Mouse (Mus musculus) ES-E14 (cell line): ENCODE results near the gene Ppm1l. TPM values are rescaled to one million over a fixed set of nuclear protein-coding genes. Genes with fewer than 3 reads are reported as not detected.

Experiments
- DNase-seq: peaks from one replicate; pipeline ENCODE4 v3.0.0-alpha.2; 2013; ENCODE audit warnings: low read depth, low spot score
- H3K27ac ChIP-seq: 2 replicates; pipeline ENCODE4 v1.5.1; 2012; ENCODE audit warnings: low read depth, mild to moderate bottlenecking, low read length, moderate library complexity, mixed read lengths; ENCODE audit not compliant: poor library complexity, insufficient read depth, severe bottlenecking
- H3K36me3 ChIP-seq: 2 replicates; pipeline ENCODE4 v1.6.1; 2012; ENCODE audit warnings: mild to moderate bottlenecking, low read length, moderate library complexity, mixed read lengths; ENCODE audit not compliant: control insufficient read depth, poor library complexity, insufficient read depth, severe bottlenecking
- H3K4me1 ChIP-seq, 2 experiments: fragments of 150-350 bp in 1 of 2; sonication (generic) in 1 of 2; 2 replicates each; pipeline ENCODE4 v1.6.1; 2012; ENCODE audit warnings: low read length in 2 of 2, mild to moderate bottlenecking in 1 of 2, mixed read lengths in 1 of 2; ENCODE audit not compliant: control insufficient read depth in 2 of 2, insufficient read depth in 2 of 2, poor library complexity in 1 of 2
- H3K4me3 ChIP-seq, 2 experiments: fragments of 150-350 bp in 1 of 2; sonication (generic) in 1 of 2; 2 replicates each; pipeline ENCODE4 v1.5.1; 2012; ENCODE audit warnings: low read length in 2 of 2, low read depth in 1 of 2, mild to moderate bottlenecking in 1 of 2, mixed read lengths in 1 of 2; ENCODE audit not compliant: insufficient read depth in 1 of 2, poor library complexity in 1 of 2, severe bottlenecking in 1 of 2
- H3K9ac ChIP-seq: 2 replicates; pipeline ENCODE4 v1.6.1; 2012; ENCODE audit warnings: low read depth, mild to moderate bottlenecking, low read length, mixed read lengths; ENCODE audit not compliant: poor library complexity, insufficient read depth, severe bottlenecking
- H3K9me3 ChIP-seq: fragments of 150-350 bp; sonication (generic); 2 replicates; pipeline ENCODE4 v1.6.1; 2012; ENCODE audit warnings: low read depth, mild to moderate bottlenecking, low read length; ENCODE audit not compliant: control insufficient read depth, insufficient read depth
- CHD2 ChIP-seq: IDR thresholded peaks from 2 replicates; pipeline ENCODE4 v1.6.1; 2014; ENCODE audit warnings: mild to moderate bottlenecking, low read depth, low read length, inconsistent platforms
- HCFC1 ChIP-seq: IDR thresholded peaks from 2 replicates; pipeline ENCODE4 v1.6.1; 2012; ENCODE audit warnings: low read length, inconsistent platforms, borderline replicate concordance; ENCODE audit not compliant: insufficient read depth
- MAFK ChIP-seq: IDR thresholded peaks from 2 replicates; pipeline ENCODE4 v1.6.1; 2014; ENCODE audit warnings: mild to moderate bottlenecking, low read depth, low read length, inconsistent platforms; ENCODE audit not compliant: insufficient read depth
- ZC3H11A ChIP-seq: IDR thresholded peaks from 2 replicates; pipeline ENCODE4 v1.6.1; 2012; ENCODE audit warnings: low read depth, mild to moderate bottlenecking, inconsistent platforms, low read length, borderline replicate concordance
- ZNF384 ChIP-seq: IDR thresholded peaks from 2 replicates; pipeline ENCODE4 v1.6.1; 2012; ENCODE audit warnings: low read depth, low read length, inconsistent platforms
- in situ Hi-C, 2 experiments: fragments of 600-800 bp; cut with MboI; formaldehyde crosslinking; loops; one replicate each; pipeline ENCODE4 v1.15.1; 2025; ENCODE audit warnings: low sequenced_read_pairs in 2 of 2, inconsistent platforms in 1 of 2; ENCODE audit not compliant: unreplicated experiment in 2 of 2
- total RNA-seq: library from RNA; depleted of rRNA; stranded (reverse); fragments of 300-350 nt; gene quantifications from 2 replicates; pipeline ENCODE4 v1.2.3, GENCODE M21; 2012

Ppm1l gene
- total RNA-seq, 1 experiment: 5.6 TPM

DNA sequence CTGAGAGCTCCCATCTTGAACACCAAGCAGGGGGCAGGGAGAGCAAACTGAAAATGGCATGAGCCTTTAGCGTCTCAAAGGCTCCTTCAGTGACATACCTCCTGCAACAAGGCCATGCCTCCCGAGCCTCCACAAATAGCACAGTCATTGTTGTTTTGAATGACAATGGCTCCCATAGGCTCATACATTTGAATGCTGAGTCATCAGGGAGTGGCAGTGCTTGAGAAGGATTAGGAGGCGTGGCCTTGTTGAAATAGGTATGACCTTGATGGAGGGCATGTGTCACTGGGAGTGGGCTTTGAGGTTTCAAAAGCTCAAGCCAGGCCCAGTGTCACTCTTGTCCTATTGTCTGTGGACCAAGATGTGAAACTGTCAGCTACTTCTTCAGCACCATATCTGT is 205.6 kb downstream of the Ppm1l start:
- no peaks in the 10 kb centered on the region; the same call in 1 of the 2 replicates for H3K36me3 ChIP-seq
- H3K4me1 ChIP-seq: no peaks in the 10 kb centered on the region
- no peak overlapping the region for H3K4me3 ChIP-seq
- no peak for TF ChIP-seq ZC3H11A
- TF ChIP-seq MAFK: peak; percentile 96
- no peak overlapping the region for H3K9ac ChIP-seq
- DNase-seq: peak; percentile 34
- in situ Hi-C loops: no loop called here
- no peaks in the 10 kb centered on the region; the same call in 1 of the 2 replicates for H3K9me3 ChIP-seq
- peak overlapping the region; percentile 83; the same call in 1 of the 2 replicates for H3K27ac ChIP-seq

DNA sequence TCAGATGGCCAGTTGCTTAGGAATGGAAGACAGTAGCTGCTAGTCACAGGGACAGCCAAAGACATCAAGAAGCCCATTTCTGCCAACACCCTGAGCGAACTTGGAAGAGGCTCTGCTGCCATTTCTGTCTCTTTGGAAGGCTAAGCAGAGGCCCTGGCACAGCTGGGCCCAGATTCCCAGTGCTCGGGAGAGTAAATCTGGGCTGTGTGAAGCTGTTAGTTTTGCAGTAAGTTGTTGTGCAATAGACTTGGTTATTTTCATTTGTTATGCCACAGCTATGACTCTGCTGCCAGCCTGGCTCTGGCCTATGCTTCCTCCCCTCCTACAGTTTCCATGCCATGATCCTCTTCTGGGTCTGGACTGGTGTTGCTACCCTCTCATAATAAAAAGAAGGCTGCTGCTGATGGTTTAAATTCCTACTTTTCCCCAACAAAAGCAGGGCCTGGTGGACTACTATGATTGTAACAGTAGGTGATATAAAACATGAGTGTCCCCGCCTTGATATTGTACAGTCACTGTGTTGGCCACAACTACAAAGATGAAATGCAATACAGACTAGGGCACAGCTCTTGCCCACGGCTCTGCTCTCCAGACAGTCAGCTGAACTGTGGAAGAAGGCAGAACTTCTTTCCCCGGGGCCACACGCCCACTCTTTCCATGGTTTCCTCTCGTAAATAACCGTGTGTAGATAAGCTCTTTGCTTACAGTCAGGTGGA is 207.9 kb downstream of the Ppm1l start:
- no peak overlapping the region for H3K27ac ChIP-seq
- no peaks in the 10 kb centered on the region; the same call in 1 of the 2 replicates for H3K36me3 ChIP-seq
- TF ChIP-seq ZC3H11A (no peak), CHD2 (no peak), MAFK (no peak), HCFC1 (no peak), ZNF384 (no peak)
- no peak overlapping the region for H3K4me3 ChIP-seq
- no peaks in the 10 kb centered on the region; the same call in 1 of the 2 replicates for H3K9me3 ChIP-seq
- no peak for DNase-seq
- no peak overlapping the region for H3K9ac ChIP-seq
- in situ Hi-C loops: no loop called here
- no peaks in the 10 kb centered on the region for H3K4me1 ChIP-seq

DNA sequence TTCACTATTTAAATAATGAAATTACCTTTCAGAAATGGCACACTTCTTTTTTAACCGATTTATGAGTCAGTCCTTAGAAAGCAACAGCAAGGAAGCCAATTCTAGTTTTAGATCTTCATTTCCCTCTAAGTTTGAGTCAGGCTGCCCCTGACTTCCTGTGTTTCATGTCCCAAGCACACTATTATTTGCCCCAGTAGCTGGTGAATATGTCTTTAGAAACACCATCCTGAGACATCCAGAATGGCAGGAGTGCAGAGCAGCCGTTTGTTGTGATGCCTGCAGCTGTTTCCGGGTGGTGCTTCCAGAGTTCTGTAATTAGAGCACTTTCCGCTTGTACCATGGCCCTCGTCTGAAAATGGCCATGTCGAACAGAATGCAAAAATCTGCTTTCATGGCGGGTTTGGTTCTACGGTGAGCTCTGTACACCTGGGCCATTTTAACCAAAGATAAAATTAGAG is 208.4 kb downstream of the Ppm1l start:
- no peak overlapping the region for H3K27ac ChIP-seq
- no peak for DNase-seq
- in situ Hi-C loops: no loop called here
- H3K9ac ChIP-seq: no peak overlapping the region
- H3K9me3 ChIP-seq: no peaks in the 10 kb centered on the region; the same call in 1 of the 2 replicates
- no peak overlapping the region for H3K4me3 ChIP-seq
- TF ChIP-seq CHD2: no peak
- no peak for TF ChIP-seq HCFC1
- no peak for TF ChIP-seq ZNF384
- no peak for TF ChIP-seq ZC3H11A
- no peak for TF ChIP-seq MAFK
- H3K36me3 ChIP-seq: no peaks in the 10 kb centered on the region; the same call in 1 of the 2 replicates
- no peaks in the 10 kb centered on the region for H3K4me1 ChIP-seq

- no peak overlapping the region for H3K27ac ChIP-seq
- H3K9me3 ChIP-seq: no peaks in the 10 kb centered on the region; the same call in 1 of the 2 replicates
- in situ Hi-C loops: no loop called here
- no peak for DNase-seq
- no peaks in the 10 kb centered on the region for H3K4me1 ChIP-seq
- no peak overlapping the region for H3K4me3 ChIP-seq
- no peak overlapping the region for H3K9ac ChIP-seq
- H3K36me3 ChIP-seq: no peaks in the 10 kb centered on the region
- no peak for TF ChIP-seq ZC3H11A
- TF ChIP-seq HCFC1: no peak
- no peak for TF ChIP-seq ZNF384
- TF ChIP-seq MAFK: no peak
- TF ChIP-seq CHD2: no peak
Measured at GRCm38 (mm10) chr3:69527384-69527783, 210.7 kb downstream of the Ppm1l start.
